Mouse (Mus musculus) regulatory T cell (primary cell): Measurements from ENCODE around the gene Scoc.
"Not testable (repeated sequence)": the region's sequence is repeated elsewhere in the genome, so short reads cannot be mapped to it uniquely, and the experiment has no call there.

Experiments
- in situ Hi-C: fragments of 300-600 bp; cut with MboI, MseI; formaldehyde crosslinking; loops from one replicate; pipeline ENCODE4 v1.15.1; 2025; ENCODE audit warnings: high pct_unique_total_duplicates

Scoc gene

GRCm38 (mm10) chr8:83458222-83458621, at the start of gene Scoc:
Gene Scoc (minus strand): TSS chr8:83458391.
- in situ Hi-C loops = no loop called here

- in situ Hi-C loops = no loop called here
These were observed 1.4 kb upstream of the Scoc start for GRCm38 (mm10) chr8:83459606-83460005.

- in situ Hi-C loops = no loop called here
These were observed 1.1 kb downstream of the Scoc start for GRCm38 (mm10) chr8:83457121-83457520.

GRCm38 (mm10) chr8:83451056-83451455, 7.1 kb downstream of the Scoc start:
- in situ Hi-C loops = loop anchor here (5.0 kb wide), 1 partner anchor 119 kb away; the partner anchor contains the start of gene Elmod2

- in situ Hi-C loops = loop anchor here (5.0 kb wide), 1 partner anchor 118 kb away; the partner anchor contains the start of gene Elmod2
These were observed 8.2 kb downstream of the Scoc start for GRCm38 (mm10) chr8:83449960-83450359.

GRCm38 (mm10) chr8:83443052-83443400, 15.2 kb downstream of the Scoc start:
- in situ Hi-C loops = no loop called here

- in situ Hi-C loops = no loop called here
These were observed 15.7 kb downstream of the Scoc start for GRCm38 (mm10) chr8:83442243-83443051.

- in situ Hi-C loops = no loop called here
These were observed 16.4 kb downstream of the Scoc start for GRCm38 (mm10) chr8:83441656-83442242.

- in situ Hi-C loops = no loop called here
These were observed 21.1 kb downstream of the Scoc start for GRCm38 (mm10) chr8:83437077-83437476.

- in situ Hi-C loops = no loop called here
These were observed 29.1 kb downstream of the Scoc start for GRCm38 (mm10) chr8:83429071-83429524.

GRCm38 (mm10) chr8:83428621-83429020, 29.6 kb downstream of the Scoc start:
- in situ Hi-C loops = not testable (repeated sequence)

GRCm38 (mm10) chr8:83426949-83427348, 31.2 kb downstream of the Scoc start:
- in situ Hi-C loops = no loop called here

- in situ Hi-C loops = no loop called here
These were observed 32.0 kb downstream of the Scoc start for GRCm38 (mm10) chr8:83426104-83426759.

- in situ Hi-C loops = no loop called here
These were observed 33.0 kb downstream of the Scoc start for GRCm38 (mm10) chr8:83425202-83425601.

- in situ Hi-C loops = no loop called here
These were observed 35.0 kb downstream of the Scoc start for GRCm38 (mm10) chr8:83423032-83423825.

GRCm38 (mm10) chr8:83421354-83421753, 36.8 kb downstream of the Scoc start:
- in situ Hi-C loops = no loop called here

GRCm38 (mm10) chr8:83418805-83419516, 39.2 kb downstream of the Scoc start:
- in situ Hi-C loops = no loop called here

- in situ Hi-C loops = no loop called here
These were observed 40.2 kb downstream of the Scoc start for GRCm38 (mm10) chr8:83417970-83418369.

GRCm38 (mm10) chr8:83416878-83417277, 41.3 kb downstream of the Scoc start:
- in situ Hi-C loops = no loop called here

GRCm38 (mm10) chr8:83408496-83408895, 49.7 kb downstream of the Scoc start:
- in situ Hi-C loops = no loop called here

- in situ Hi-C loops = no loop called here
These were observed 51.4 kb downstream of the Scoc start for GRCm38 (mm10) chr8:83406836-83407235.
